Mouse (Mus musculus): Measurements from ENCODE around the gene Serinc3. TPM values are rescaled to one million over a fixed set of nuclear protein-coding genes. Genes with fewer than 3 reads are reported as not detected.

Serinc3 gene
- polyA plus RNA-seq, 1 experiment from 2014 or later: 42.1 TPM

GRCm38 (mm10) chr2:163617232-163617863 lies 27.6 kb downstream of the Serinc3 start:
- Histone ChIP-seq H3K9ac (no peak overlapping the region), H3K9me3 (ENCODE audit: control insufficient read depth, low read length) (no peaks in the 10 kb centered on the region), H3K4me1 (replicated peaks; ENCODE audit: control insufficient read depth, insufficient read depth, low read length) (no peaks in the 10 kb centered on the region), H3K27ac (no peak overlapping the region), H3K4me3 (replicated peaks; ENCODE audit: low read length) (no peak overlapping the region), H3K4me2 (replicated peaks) (no peak overlapping the region), H3K36me3 (replicated peaks; ENCODE audit: control insufficient read depth, insufficient read depth) (peaks cover 96% of the 10 kb centered on the region), H3K27me3 (ENCODE audit: control insufficient read depth, insufficient read depth, low read length) (no peaks in the 10 kb centered on the region)
- WGBS: 83% methylated on average over 3 of the region's 3 CpGs
- DNase-seq (ENCODE audit: low spot score): no peak
- no peak for ATAC-seq (ENCODE audit: low FRiP score)

DNA sequence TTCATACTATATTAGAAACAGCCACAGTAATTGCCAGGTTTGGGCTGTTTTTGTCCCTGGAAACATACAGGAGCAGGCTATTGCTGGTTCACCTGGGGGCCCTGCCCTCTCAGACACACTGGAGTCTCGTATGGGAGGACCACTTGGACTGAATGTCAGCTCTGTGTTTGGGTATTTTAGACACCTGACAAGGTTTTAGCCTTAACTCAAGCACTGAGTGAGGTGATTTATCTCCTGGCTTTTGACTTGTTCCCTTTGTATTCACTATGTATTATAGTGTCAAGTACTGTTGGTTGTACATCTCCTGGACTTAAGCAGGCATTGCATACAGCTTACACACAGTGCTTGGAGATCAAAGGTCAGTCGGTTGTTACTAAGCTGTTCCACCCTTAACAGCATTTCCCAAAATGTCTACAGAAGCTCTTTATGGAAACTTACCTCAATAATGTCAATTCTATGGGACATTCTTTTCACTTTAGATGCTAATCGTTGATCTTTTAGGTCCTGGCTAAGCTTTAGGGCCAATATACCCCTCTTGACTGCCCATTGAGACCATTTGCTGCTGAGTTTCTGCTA lies 28.2 kb downstream of the Serinc3 start:
- H3K27me3 ChIP-seq (ENCODE audit: control insufficient read depth, insufficient read depth, low read length): no peaks in the 10 kb centered on the region
- no peaks in the 10 kb centered on the region for H3K4me1 ChIP-seq (replicated peaks; ENCODE audit: control insufficient read depth, insufficient read depth, low read length)
- no peak overlapping the region for H3K4me2 ChIP-seq (replicated peaks)
- ATAC-seq (ENCODE audit: low FRiP score) (no peak), DNase-seq (ENCODE audit: low spot score) (no peak)
- H3K27ac ChIP-seq: no peak overlapping the region
- no peak overlapping the region for H3K4me3 ChIP-seq (replicated peaks; ENCODE audit: low read length)
- H3K9ac ChIP-seq: no peak overlapping the region
- WGBS: 76% methylated on average over 3 of the region's 3 CpGs
- peaks cover 96% of the 10 kb centered on the region for H3K36me3 ChIP-seq (replicated peaks; ENCODE audit: control insufficient read depth, insufficient read depth)
- H3K9me3 ChIP-seq (ENCODE audit: control insufficient read depth, low read length): no peaks in the 10 kb centered on the region

DNA sequence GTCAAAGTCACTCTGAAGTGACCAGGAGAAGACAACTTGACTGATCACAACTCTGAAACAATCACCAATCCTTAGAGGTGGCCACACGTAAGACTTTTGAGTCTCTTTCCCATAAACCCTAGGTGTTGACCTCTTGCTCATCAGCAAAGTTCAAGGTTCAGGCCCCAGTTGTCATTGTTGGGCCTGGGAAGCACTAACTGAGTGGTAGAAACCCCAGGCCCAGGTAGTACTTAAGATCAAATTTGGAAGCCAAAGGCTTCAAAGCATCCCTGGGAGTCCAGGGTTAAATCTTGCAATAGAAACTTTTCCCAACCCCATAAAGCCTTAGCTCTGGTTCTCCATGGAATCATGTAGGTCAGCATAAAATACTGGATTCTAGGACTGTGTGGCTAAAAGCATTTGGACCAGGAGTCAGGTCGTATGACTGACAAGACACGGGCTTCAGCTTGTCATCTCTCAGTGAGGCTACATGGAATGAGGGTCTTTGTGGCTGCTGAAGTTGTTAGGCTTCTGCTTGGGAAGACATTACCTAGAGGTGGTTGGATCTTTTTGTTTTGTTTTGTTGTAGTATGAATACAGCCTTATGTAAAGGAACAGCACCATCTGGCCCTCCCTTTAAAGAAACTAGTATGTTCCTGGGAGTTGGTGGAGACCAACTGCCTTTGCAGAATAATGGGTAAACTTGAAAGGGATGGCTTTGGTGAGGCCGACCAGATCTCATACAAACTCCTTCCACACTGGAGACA lies 28.9 kb downstream of the Serinc3 start:
- H3K27ac ChIP-seq: no peak overlapping the region
- H3K4me3 ChIP-seq (replicated peaks; ENCODE audit: low read length): no peak overlapping the region
- H3K9me3 ChIP-seq (ENCODE audit: control insufficient read depth, low read length): no peaks in the 10 kb centered on the region
- 91% methylated on average over 4 of the region's 4 CpGs for WGBS
- no peaks in the 10 kb centered on the region for H3K27me3 ChIP-seq (ENCODE audit: control insufficient read depth, insufficient read depth, low read length)
- peaks cover 98% of the 10 kb centered on the region for H3K36me3 ChIP-seq (replicated peaks; ENCODE audit: control insufficient read depth, insufficient read depth)
- no peak overlapping the region for H3K4me2 ChIP-seq (replicated peaks)
- no peak for ATAC-seq (ENCODE audit: low FRiP score)
- H3K9ac ChIP-seq: no peak overlapping the region
- no peaks in the 10 kb centered on the region for H3K4me1 ChIP-seq (replicated peaks; ENCODE audit: control insufficient read depth, insufficient read depth, low read length)
- DNase-seq (ENCODE audit: low spot score): no peak

- Histone ChIP-seq H3K4me1 (replicated peaks; ENCODE audit: control insufficient read depth, insufficient read depth, low read length) (no peaks in the 10 kb centered on the region), H3K9me3 (ENCODE audit: control insufficient read depth, low read length) (no peaks in the 10 kb centered on the region), H3K27me3 (ENCODE audit: control insufficient read depth, insufficient read depth, low read length) (no peaks in the 10 kb centered on the region), H3K4me2 (replicated peaks) (no peak overlapping the region), H3K4me3 (replicated peaks; ENCODE audit: low read length) (no peak overlapping the region), H3K27ac (no peak overlapping the region), H3K9ac (no peak overlapping the region), H3K36me3 (replicated peaks; ENCODE audit: control insufficient read depth, insufficient read depth) (peaks cover 97% of the 10 kb centered on the region)
- no peak for ATAC-seq (ENCODE audit: low FRiP score)
- 91% methylated on average over 9 of the region's 9 CpGs for WGBS
- no peak for DNase-seq (ENCODE audit: low spot score)
Measured at GRCm38 (mm10) chr2:163615401-163615800, 29.5 kb downstream of the Serinc3 start.

DNA sequence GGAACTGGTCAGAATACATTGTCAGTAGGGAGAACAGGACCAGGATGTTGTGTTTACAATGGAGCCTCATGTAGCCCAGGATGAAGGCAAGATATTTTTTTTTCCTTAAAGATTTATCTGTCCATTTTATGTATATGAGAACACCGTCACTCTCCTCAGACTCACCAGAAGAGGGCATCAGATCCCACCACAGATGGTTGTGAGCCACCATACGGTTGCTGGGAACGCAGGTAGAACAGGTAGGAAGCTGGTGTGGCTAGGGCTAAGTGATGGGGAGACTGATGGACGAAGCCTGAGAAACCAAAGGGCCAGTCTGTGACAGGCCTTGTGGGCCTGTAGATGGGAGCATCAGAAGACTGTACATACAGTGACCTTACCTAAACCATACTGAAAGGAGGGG lies 30.9 kb downstream of the Serinc3 start:
- Histone ChIP-seq H3K9ac (no peak overlapping the region), H3K27me3 (ENCODE audit: control insufficient read depth, insufficient read depth, low read length) (no peaks in the 10 kb centered on the region), H3K4me1 (replicated peaks; ENCODE audit: control insufficient read depth, insufficient read depth, low read length) (no peaks in the 10 kb centered on the region), H3K4me3 (replicated peaks; ENCODE audit: low read length) (no peak overlapping the region), H3K36me3 (replicated peaks; ENCODE audit: control insufficient read depth, insufficient read depth) (peaks cover 96% of the 10 kb centered on the region), H3K4me2 (replicated peaks) (no peak overlapping the region), H3K27ac (no peak overlapping the region), H3K9me3 (ENCODE audit: control insufficient read depth, low read length) (no peaks in the 10 kb centered on the region)
- DNase-seq (ENCODE audit: low spot score) (no peak), ATAC-seq (ENCODE audit: low FRiP score) (no peak)
- WGBS: 91% methylated on average over 4 of the region's 4 CpGs

GRCm38 (mm10) chr2:163613206-163613605 lies 31.7 kb downstream of the Serinc3 start:
- Histone ChIP-seq H3K4me1 (replicated peaks; ENCODE audit: control insufficient read depth, insufficient read depth, low read length) (no peaks in the 10 kb centered on the region), H3K9me3 (ENCODE audit: control insufficient read depth, low read length) (no peaks in the 10 kb centered on the region), H3K9ac (no peak overlapping the region), H3K36me3 (replicated peaks; ENCODE audit: control insufficient read depth, insufficient read depth) (peaks cover 89% of the 10 kb centered on the region), H3K4me2 (replicated peaks) (no peak overlapping the region), H3K27ac (no peak overlapping the region), H3K4me3 (replicated peaks; ENCODE audit: low read length) (no peak overlapping the region), H3K27me3 (ENCODE audit: control insufficient read depth, insufficient read depth, low read length) (no peaks in the 10 kb centered on the region)
- ATAC-seq (ENCODE audit: low FRiP score) (no peak), DNase-seq (ENCODE audit: low spot score) (no peak)
- 96% methylated on average over 5 of the region's 5 CpGs for WGBS

GRCm38 (mm10) chr2:163611176-163611575 lies 33.8 kb downstream of the Serinc3 start:
- Histone ChIP-seq H3K9ac (no peak overlapping the region), H3K36me3 (replicated peaks; ENCODE audit: control insufficient read depth, insufficient read depth) (peaks cover 80% of the 10 kb centered on the region), H3K4me3 (replicated peaks; ENCODE audit: low read length) (no peak overlapping the region), H3K4me2 (replicated peaks) (no peak overlapping the region), H3K4me1 (replicated peaks; ENCODE audit: control insufficient read depth, insufficient read depth, low read length) (no peaks in the 10 kb centered on the region), H3K9me3 (ENCODE audit: control insufficient read depth, low read length) (no peaks in the 10 kb centered on the region), H3K27ac (no peak overlapping the region), H3K27me3 (ENCODE audit: control insufficient read depth, insufficient read depth, low read length) (no peaks in the 10 kb centered on the region)
- ATAC-seq (ENCODE audit: low FRiP score) (no peak), DNase-seq (ENCODE audit: low spot score) (no peak)
- WGBS: 85% methylated on average over 9 of the region's 9 CpGs

DNA sequence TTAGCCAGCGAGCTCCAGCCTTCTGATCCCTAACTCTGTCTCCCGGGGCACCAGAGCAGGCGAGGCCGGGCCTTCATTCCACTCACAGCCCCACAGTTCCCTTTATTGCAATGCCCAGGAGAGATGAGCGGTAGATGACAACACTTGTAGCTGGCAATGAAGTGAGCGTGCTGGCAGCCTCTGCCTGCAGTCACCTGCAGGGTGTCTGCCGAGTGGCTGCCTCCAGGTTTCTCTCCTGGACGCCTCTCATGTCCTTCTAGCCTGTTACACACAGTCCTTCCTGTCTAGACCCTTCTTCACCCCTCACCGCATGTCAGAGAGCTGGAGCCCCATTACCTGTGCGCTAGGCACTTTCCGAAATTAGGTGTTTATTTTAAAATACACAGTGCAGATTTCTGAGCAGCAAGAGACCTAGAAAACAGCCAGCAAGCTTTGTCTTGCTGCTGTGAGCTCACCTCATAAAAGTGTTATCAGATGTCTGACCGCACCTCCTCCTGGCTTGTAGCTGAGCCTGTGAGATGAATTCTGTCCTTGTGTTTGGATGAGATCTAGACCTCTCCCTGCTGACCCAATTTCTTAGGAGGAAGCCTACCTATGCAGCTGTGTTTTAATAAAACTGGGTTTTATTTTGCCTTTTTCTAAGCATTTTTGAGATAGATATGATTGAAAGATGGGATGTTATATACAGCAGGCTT lies 35.5 kb downstream of the Serinc3 start:
- Histone ChIP-seq H3K9ac (no peak overlapping the region), H3K36me3 (replicated peaks; ENCODE audit: control insufficient read depth, insufficient read depth) (peaks cover 62% of the 10 kb centered on the region), H3K4me2 (replicated peaks) (no peak overlapping the region), H3K9me3 (ENCODE audit: control insufficient read depth, low read length) (no peaks in the 10 kb centered on the region), H3K4me3 (replicated peaks; ENCODE audit: low read length) (no peak overlapping the region), H3K27me3 (ENCODE audit: control insufficient read depth, insufficient read depth, low read length) (no peaks in the 10 kb centered on the region), H3K27ac (no peak overlapping the region), H3K4me1 (replicated peaks; ENCODE audit: control insufficient read depth, insufficient read depth, low read length) (no peaks in the 10 kb centered on the region)
- WGBS: 88% methylated on average over 12 of the region's 12 CpGs
- DNase-seq (ENCODE audit: low spot score) (no peak), ATAC-seq (ENCODE audit: low FRiP score) (no peak)

- no peak for ATAC-seq (ENCODE audit: low FRiP score)
- H3K4me2 ChIP-seq (replicated peaks): no peak overlapping the region
- WGBS: 90% methylated on average over 7 of the region's 7 CpGs
Measured at GRCm38 (mm10) chr2:163608008-163608407, 36.9 kb downstream of the Serinc3 start.

More at GRCm38 (mm10) chr2:163608008-163608407, 36.9 kb downstream of the Serinc3 start:
- no peaks in the 10 kb centered on the region for H3K9me3 ChIP-seq (ENCODE audit: control insufficient read depth, low read length)
- H3K4me3 ChIP-seq (replicated peaks; ENCODE audit: low read length): no peak overlapping the region
- no peak overlapping the region for H3K9ac ChIP-seq
- no peaks in the 10 kb centered on the region for H3K27me3 ChIP-seq (ENCODE audit: control insufficient read depth, insufficient read depth, low read length)
- H3K4me1 ChIP-seq (replicated peaks; ENCODE audit: control insufficient read depth, insufficient read depth, low read length): peaks cover 5% of the 10 kb centered on the region
- H3K27ac ChIP-seq: no peak overlapping the region
- H3K36me3 ChIP-seq (replicated peaks; ENCODE audit: control insufficient read depth, insufficient read depth): peaks cover 49% of the 10 kb centered on the region
- DNase-seq (ENCODE audit: low spot score): no peak

Data from hindbrain, embryonic 14.5 days (tissue).